Mouse (Mus musculus) ovary, postnatal 10 days (tissue): ENCODE results near the gene Mcf2l.

Experiments used
- DNase-seq: peaks from one replicate; pipeline ENCODE4 v3.0.0; 2022; ENCODE audit warnings: low spot score

The Mcf2l gene

DNA sequence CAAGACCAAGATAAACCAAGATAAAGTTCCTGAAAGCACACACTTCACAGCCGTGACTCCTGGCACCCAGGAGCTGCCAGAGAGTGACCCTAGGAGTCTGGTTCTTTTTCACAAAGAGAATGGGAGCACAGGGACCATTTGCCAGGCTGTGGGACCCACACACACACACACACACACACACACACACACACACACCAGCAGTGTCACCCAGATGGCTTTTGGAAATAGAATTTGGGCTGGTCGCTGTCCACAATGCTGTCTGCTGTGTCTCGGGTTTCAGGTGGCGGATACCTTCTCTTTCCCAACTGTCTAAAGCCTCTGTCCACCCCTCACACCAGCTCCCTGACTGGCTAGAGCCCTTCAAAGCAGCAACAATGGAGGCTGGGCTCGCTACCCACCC, 120.9 kb downstream of the Mcf2l start:
- DNase-seq = no peak

GRCm38 (mm10) chr8:12995481-12995880, 121.9 kb downstream of the Mcf2l start:
- DNase-seq = no peak

- DNase-seq = no peak
These were observed 123.2 kb downstream of the Mcf2l start for GRCm38 (mm10) chr8:12996831-12997275.

GRCm38 (mm10) chr8:12998331-12998730, 124.7 kb downstream of the Mcf2l start:
- DNase-seq = no peak

DNA sequence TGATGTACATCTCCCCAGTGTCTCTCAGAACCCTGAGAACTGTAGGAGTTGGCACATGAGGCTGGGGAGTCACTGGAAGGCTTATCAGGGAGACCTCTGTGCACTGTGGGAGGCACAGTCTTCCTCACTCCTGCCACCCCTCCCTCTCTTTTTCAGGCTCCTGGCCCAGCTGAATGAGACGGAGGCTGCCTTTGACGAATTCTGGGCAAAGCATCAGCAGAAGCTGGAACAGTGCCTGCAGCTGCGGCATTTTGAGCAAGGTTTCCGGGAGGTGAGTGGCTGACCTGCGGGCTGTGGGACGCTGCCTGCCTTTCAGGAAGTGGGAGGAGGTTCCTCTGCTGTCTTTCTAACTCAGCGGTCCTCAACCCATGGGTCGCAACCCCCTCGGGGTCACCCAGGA, 126.2 kb downstream of the Mcf2l start:
- DNase-seq = no peak

DNA sequence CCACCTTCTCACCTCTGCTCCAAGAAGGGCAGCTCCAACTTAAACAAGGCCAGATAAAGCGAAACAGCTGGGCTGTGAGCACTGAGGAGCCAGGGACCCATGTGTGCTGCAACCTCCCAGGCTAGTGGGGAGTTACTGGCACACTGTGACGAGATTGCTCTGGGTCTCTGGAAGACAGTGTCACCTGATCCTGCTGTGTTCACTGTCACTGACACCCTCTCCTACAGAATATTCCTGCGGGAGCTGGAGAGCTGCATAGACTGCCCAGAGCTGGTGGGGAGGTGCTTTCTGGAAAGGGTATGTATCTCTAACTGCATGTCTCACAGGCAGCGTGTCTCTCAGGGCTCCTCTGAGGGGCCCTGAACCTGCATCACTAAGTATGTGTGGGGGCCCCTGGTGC, 133.9 kb downstream of the Mcf2l start:
- no peak for DNase-seq

GRCm38 (mm10) chr8:13010313-13010712, 136.7 kb downstream of the Mcf2l start:
- no peak for DNase-seq

GRCm38 (mm10) chr8:13019560-13019959, 146.0 kb downstream of the Mcf2l start:
- no peak for DNase-seq

DNA sequence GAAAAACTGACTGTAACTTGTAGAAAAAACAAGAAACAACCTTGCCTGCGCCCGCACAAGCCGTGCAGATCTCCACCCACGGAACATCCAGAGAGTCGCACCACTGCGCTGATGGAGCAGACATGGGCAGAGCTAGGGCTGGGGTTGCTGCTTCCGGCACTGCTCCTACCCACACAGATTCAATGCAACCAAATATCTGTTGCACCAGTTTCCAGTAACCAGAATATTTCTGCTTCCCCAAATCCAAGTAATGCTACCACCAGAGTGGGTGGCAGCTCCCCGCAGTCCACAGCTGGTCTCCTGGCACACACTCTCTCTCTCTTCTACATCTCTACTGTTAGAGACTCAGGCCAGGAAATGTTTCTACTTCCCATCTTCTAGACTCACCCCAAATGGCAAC, 148.2 kb downstream of the Mcf2l start:
- DNase-seq = no peak

DNA sequence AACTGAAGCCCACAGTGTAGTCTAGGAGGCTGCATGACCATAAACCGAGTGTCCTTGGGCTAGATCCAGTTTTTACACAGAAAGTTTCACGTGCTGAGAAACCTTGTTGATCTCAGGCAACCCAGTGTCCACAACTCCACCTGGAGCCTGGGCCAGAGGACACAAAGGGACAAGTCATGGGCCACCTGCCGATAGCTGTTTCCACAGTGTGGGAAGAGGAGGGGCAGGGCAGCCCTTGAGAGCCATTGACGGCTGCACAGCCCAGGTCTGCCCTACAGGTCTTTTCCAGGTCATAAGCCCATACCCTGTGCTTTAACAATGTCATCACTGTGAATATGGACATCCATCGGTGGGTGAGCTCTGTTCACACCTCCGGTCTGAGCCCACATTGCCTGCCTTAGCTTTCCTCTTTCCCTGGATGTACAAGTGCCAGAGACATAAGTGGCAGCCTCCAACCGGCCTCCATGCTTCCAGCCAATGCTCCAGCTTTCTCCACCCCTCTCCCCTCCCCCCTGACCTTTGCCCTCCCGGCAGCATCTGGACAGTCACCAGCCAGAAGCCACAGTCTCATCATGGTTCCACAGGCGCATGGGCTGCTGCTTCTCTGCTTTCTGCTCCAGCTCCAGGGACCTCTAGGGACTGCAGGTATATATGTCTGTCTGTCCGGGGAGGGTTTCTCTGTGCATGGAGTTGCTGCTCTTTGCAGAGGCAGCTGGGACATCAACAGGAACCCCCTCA, 152.1 kb downstream of the Mcf2l start, which contains the start of gene F7:
Gene F7, plus strand, starts transcription at position 548 of the 738 bp plus-strand sequence.
- no peak for DNase-seq

DNA sequence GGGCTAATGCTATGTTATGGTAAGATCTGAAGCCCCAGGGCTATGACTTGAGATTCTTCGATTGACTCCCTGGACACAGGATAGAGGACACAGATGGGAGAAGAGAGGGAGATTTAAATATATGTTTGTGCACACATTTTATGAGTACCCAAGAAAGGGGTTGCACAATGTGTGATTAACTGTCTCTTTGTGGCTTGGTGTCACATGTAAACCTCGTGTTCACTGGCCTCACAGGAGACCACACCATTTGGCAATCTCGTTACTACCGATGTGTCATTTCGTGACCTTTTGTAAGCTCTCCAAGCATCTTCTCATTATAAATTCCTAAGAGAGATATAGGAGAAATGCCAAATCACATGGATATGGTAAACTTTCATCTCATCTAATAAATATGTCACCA, 154.0 kb downstream of the Mcf2l start:
- DNase-seq = no peak

GRCm38 (mm10) chr8:13028482-13028881, 154.9 kb downstream of the Mcf2l start:
- DNase-seq = no peak

DNA sequence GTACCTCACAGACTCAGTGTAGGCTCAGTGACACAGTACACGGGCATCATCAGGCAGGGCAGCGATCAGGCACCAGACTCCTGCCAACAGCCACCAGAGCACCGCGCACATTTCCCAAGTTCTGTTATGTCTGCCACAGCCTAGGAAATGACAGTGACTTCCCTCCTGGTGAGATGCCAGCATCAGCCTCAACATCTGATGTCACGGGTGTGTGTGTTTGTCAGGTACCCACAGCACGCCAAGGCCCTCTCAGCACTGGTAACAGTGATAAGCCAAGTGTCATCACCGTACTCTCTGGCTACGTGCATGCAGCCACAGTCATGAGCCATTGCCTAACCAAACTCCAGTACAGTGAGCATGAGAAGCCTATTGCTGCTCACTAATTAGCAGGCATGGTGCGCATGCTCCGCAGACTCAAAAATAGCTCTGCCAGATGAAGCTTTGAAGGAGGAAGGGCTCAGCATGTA, 162.8 kb downstream of the Mcf2l start:
- DNase-seq = no peak

GRCm38 (mm10) chr8:13037015-13037414, 163.4 kb downstream of the Mcf2l start, which contains the start of gene F10:
TSS of gene F10 (plus strand) at chr8:13037308.
- DNase-seq = no peak

DNA sequence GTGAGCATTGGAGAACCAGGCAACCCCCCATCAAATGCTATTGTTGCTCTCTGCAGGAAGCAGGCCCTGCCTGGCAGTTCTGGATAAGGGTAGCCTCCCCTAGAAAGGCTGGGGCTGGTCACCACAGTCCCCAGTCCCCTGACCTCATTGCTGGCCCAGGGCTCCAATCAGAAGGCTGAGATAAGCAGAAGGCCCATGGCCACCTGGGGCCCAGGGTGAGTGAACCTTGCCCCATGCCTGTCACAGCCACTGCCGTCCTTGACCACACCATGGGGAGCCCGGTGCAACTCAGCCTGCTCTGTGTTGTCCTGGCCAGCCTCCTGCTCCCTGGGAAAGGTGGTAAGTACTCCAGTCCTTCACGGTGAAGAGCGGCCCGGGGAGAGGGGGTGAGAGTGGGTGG, 164.0 kb downstream of the Mcf2l start:
- no peak for DNase-seq

GRCm38 (mm10) chr8:13039054-13039453, 165.4 kb downstream of the Mcf2l start:
- DNase-seq = no peak

GRCm38 (mm10) chr8:13041459-13041858, 167.9 kb downstream of the Mcf2l start:
- no peak for DNase-seq

- no peak for DNase-seq
These were observed 174.0 kb downstream of the Mcf2l start for GRCm38 (mm10) chr8:13047652-13048051.

DNA sequence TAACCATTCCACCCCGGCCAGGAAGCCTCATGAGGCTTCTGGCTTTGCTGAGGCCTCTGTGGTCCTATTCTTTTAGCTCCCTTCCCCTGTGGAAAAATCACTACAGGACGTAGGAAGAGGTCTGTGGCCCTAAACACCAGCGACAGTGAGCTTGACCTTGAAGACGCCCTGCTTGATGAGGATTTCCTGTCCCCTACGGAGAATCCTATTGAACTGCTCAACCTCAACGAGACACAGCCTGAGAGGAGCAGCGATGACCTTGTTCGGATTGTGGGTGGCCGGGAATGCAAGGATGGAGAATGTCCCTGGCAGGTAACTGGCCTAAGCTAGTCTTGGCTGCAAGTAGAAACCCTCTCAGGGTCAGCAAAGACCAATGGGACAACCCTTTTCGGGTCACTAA, 176.9 kb downstream of the Mcf2l start:
- DNase-seq = no peak

- no peak for DNase-seq
These were observed 183.7 kb downstream of the Mcf2l start for GRCm38 (mm10) chr8:13057351-13057750.

DNA sequence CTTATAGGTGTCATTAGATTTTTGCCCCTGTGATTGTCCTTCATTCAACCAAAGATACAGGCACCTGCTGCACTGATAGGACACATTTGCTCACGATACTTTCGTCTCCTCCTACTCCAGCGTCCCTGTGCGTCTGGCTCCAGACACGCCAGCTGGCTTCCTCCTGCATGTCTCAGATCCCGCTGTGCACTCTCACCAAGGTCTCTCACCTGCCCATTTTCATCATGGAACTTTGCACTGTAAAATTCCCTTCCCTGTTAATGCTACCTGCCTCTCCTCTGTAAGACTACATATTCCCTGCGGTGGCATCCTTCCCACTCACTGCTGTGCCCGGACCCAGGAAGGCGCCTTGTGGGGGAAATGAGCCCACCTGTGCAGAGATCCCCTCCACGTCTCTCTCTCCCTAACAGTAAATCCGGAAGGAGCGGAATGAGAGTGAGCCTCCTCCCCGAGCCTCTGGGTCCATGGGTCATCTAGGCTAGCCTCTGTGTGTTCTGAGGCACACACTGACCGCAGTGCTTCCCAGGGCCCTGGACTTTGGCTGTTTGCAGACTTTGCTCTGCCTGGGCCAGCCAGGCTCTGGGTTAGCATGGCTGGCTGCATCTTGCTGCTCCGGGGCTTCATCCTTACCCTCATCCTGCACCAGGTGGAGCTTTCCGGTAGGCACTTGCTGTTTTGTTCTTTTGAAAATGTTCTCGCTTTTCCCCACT, 187.0 kb downstream of the Mcf2l start, which contains the start of gene Proz:
Gene Proz, plus strand, starts transcription at position 474 of the 710 bp plus-strand sequence.
- DNase-seq = no peak

- no peak for DNase-seq
These were observed 189.5 kb downstream of the Mcf2l start for GRCm38 (mm10) chr8:13063112-13063511.
